Mouse (Mus musculus): ENCODE results near the gene Tbx21.

GRCm38 (mm10) chr11:97128956-97129355 is 13.8 kb upstream of the Tbx21 start:
- TF ChIP-seq CTCF (IDR thresholded peaks at IDR 0.05; ENCODE audit: low read depth) (no peak), EP300 (IDR thresholded peaks at IDR 0.05; ENCODE audit: low read depth) (no peak)

All from liver, embryonic 14.5 days (tissue).